Mouse (Mus musculus) C2C12 (cell line): ENCODE results near the gene Rasal3.

Source experiments
- CEBPB ChIP-seq: IDR thresholded peaks from one replicate; pipeline ENCODE4 v1.6.1; 2011; ENCODE audit warnings: low read depth, mild to moderate bottlenecking, control low read depth, moderate library complexity
- CTCF ChIP-seq: IDR thresholded peaks from one replicate; pipeline ENCODE4 v1.5.1; 2011; ENCODE audit not compliant: control insufficient read depth, insufficient read depth, insufficient read length
- FOSL1 ChIP-seq: IDR thresholded peaks from one replicate; pipeline ENCODE4 v1.8.0; 2011; ENCODE audit warnings: mild to moderate bottlenecking, low read length; ENCODE audit not compliant: poor library complexity, insufficient read depth, severe bottlenecking
- MYOD1 ChIP-seq: IDR thresholded peaks from one replicate; pipeline ENCODE4 v1.6.1; 2011; ENCODE audit warnings: low read depth; ENCODE audit not compliant: control insufficient read depth, insufficient read length
- MYOG ChIP-seq: IDR thresholded peaks from one replicate; pipeline ENCODE4 v1.6.1; 2011; ENCODE audit not compliant: control insufficient read depth, insufficient read length; ENCODE audit errors: extremely low read depth
- USF1 ChIP-seq: IDR thresholded peaks from one replicate; pipeline ENCODE4 v1.6.1; 2011; ENCODE audit warnings: low read depth, mild to moderate bottlenecking, control low read depth, moderate library complexity

- TF ChIP-seq CTCF: no peak
- TF ChIP-seq CEBPB: no peak
- no peak for TF ChIP-seq USF1
- no peak for TF ChIP-seq FOSL1
- no peak for TF ChIP-seq MYOG
- TF ChIP-seq MYOD1: no peak
Observed at GRCm38 (mm10) chr17:32435151-32435550, 31.8 kb upstream of the Rasal3 start.
